Mouse (Mus musculus): ENCODE measurements at regions not wholly inside any gene's neighbourhood (a gene's known extent, or its start where the extent isn't known, plus 50 kb on each side); places are given as distances from the start of the nearest gene placed in this dataset.

- TF ChIP-seq HCFC1 (IDR thresholded peaks at IDR 0.05; ENCODE audit: borderline replicate concordance, insufficient read depth, low read length) (no peak), ZNF384 (IDR thresholded peaks at IDR 0.05; ENCODE audit: low read depth, low read length) (no peak), CHD2 (IDR thresholded peaks at IDR 0.05; ENCODE audit: low read depth, low read length) (no peak), MAFK (IDR thresholded peaks at IDR 0.05; ENCODE audit: insufficient read depth, low read depth, low read length) (no peak), ZC3H11A (IDR thresholded peaks at IDR 0.05; ENCODE audit: borderline replicate concordance, low read depth, low read length) (no peak)
Observed at GRCm38 (mm10) chr13:19449387-19449786, 53.8 kb upstream of the Stard3nl start.
